Mouse (Mus musculus): Measurements from ENCODE around the gene Actl6b.

Gene Actl6b

DNA sequence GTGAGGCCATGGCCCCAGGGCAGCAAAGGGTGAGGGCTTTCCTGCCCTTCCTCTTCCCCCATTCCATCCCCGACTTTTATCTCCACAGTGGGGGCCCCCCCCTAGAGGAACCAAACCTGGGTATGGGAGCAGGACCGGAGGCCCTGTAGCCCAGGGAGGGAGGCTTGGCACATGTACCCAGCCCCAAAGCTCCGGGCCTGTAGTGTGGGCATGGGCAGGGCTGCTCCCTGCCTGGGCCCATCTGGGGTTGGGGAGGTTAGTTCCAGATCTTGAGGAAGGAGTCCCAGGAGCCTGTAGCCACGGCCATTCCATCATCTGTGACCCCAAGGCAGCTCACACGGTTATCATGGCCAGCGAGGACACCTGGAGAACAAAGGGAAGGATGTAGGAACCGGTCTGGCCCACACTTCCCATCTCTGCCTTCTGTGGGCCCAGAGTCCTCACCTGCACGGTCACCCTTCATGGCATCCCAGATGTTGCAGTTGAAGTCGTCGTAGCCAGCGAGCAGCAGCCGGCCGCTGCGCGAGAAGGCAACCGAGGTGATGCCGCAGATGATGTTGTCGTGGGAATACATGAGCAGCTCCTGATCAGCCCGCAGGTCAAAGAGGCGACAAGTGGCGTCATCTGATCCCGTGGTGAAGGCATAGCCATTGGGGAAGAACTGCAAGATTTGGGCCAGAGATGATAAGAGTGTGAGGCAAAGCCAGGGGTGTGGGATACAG lies 24.9 kb upstream of the Actl6b start:
- no peak for DNase-seq (ENCODE audit: low read depth, low spot score)

DNA sequence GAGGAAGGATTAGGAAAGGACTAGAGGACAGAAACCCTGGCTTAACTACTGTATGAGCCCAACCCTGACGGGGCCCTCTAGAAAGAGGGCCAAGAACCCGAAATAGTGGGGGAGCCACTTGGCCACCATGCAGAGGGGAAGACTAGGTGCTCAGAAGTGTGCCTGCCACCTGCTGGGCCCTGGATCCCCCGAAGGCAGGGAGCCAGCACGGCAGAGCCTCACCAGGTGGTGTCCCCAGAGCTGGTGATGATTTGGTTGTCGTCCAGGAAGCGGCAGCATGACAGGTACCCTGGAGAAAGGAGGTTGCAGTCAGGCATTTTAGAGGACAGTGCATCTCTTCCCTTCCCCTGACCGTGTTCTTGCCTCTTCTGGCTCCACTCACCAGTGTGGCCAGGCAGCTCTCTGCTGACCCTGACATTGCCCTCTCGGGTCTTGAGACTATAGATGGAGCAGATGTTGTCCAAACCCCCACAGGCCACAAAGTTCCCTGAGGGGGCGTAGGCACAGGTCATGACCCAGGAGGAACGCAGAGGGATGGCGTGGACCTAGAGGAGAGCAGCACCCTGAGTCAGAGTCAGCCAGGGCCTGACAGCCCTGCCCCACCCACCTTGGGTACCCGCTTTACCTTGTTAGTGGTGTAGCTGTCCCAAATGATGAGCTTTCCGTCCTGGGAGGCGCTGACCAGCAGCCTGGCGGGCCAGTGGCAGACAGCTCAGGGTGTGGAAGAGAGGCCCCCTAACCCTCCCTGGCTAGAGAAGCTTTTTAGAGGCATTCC lies 23.9 kb upstream of the Actl6b start:
- DNase-seq (ENCODE audit: low read depth, low spot score): no peak

DNA sequence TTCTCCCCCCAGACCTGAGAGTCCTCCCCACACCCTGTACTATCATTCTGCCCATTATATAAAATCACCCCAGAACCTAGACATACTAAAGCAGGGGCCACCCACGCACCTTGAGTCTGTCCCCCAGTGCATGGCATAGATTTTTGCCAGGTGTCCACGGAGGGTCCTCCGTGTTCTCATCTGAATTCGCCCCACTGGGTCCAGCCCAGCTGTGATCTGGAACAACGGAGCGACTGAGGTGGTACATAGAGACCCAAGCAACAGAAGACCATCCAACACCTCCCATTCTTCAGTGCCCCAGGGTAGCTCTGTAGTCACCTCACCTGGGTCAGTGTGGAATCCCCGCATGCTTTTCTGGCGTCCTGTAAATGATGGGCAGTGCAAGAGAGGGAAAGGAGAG lies 23.2 kb upstream of the Actl6b start:
- DNase-seq (ENCODE audit: low read depth, low spot score): no peak

DNA sequence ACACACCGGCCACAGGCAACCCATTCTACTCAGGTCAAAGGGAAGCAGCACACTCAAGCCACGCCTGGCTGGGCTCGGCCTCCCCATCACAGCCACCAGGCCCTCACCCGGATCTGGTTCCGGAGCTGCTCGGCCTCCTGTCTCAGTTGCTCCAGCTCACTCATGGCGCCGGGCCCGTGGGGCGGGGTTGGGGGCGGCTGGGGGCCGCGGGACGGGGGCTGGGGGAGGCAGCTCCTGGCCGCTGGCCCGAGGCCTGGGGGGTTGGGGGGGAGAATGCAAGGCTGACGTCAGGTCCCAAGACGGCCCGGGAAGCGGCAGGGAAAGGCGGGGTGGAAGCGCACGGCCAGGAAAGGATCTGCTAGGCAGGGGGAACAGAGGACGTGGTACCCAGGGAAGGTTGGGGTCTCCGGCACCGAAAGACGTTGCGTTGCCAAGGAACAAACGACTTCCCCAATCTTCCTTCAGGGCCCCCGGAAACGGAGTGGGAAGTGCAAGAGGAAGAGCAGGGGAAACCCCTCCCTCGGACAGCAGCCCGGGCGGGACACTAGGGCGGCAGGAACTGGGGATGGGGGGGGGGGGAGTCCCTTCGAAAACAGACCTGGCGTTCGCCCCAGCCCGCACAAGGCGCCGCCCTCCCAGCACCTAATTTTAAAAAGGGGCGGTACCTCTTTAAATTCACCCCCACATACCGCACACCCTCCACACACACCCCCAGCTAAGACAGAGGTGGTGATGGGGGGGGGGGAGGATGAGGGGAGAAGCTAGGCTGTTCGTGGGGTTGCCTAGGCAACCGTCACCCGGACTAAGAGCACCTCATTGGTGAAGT lies 22.5 kb upstream of the Actl6b start:
- DNase-seq (ENCODE audit: low read depth, low spot score): peak; percentile 89

DNA sequence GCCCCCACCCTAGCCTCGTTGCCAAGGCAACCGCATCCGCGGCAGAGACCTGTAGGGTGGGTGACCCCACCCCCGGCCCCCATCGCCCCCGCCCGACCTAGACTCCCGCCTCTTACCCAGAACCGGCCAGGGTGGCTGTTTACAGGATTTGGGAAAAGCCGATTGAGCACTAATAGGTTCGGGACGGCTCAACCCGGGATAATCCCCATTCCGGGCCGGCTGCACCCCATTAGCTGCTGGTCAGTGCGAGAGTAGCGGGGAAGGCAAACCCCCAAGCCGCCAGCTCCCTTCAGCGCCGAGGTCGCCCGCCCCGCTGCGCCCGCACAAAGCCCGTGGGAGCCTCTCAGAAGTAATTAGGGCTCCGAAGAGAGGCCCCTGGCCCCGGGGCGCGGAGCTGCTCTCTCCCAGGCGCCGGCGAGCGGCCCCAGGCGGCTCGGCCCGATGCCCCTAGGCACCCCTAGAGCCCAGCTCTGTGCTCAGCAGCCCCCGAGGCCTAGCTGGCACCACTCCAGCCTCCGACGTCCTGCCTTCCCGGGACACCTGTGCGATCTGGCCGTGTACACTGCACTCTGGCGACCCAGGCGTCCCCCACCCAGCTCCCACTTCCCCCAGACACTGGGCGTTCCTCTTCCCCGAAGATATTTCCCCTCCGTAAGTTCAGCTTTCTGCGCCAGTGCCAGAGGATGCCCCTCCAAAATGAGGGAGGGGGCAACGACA lies 21.7 kb upstream of the Actl6b start:
- DNase-seq (ENCODE audit: low read depth, low spot score): no peak

DNA sequence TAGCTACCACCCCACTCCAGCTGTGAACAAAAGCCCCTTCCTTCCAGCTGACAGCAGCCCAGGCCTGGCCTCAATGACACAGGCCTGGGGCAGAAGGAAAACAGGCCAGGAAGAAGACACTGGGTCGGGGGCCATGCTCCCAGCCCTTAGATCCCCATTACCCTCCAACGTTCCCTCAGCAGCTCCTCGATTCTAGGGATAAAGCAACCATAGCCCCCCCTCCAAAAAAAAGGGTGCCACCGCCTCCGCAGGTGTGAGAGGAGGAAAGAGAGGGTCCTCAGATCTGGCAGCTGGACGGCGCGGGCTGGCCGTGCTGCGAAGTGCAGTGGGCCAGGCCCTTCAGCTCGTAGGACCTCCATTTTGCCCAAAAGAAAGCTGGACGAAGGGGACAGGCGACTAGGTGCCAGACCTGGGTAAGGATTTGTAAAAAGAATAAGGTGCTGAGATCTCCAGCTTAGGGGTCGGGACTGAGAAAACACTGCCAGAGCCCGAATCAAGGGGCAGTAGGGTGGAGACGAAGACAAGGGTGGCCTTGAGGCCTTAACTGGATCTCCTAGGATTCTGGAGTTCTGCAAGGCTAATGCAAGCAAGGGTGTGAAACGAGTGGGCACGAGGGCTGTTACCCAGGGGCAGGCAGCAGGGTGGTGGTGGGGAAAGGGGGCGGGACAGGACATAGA lies 21.0 kb upstream of the Actl6b start:
- no peak for DNase-seq (ENCODE audit: low read depth, low spot score)

DNA sequence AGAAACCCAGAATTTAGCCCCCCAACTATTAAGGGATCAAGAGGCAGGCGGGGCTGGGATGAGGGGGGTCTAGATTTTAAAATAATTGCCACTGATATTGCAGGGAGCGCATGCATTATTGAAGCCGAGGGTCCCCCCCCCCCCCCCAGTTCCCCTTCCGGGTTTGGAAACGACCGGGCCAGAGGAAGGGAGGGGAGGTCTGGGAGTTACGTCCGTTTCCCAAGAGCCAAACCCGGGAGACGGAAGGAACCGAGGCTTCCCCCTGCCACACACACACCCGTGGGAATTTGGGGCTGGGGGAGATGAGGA lies 20.6 kb upstream of the Actl6b start:
- DNase-seq (ENCODE audit: low read depth, low spot score): no peak

DNA sequence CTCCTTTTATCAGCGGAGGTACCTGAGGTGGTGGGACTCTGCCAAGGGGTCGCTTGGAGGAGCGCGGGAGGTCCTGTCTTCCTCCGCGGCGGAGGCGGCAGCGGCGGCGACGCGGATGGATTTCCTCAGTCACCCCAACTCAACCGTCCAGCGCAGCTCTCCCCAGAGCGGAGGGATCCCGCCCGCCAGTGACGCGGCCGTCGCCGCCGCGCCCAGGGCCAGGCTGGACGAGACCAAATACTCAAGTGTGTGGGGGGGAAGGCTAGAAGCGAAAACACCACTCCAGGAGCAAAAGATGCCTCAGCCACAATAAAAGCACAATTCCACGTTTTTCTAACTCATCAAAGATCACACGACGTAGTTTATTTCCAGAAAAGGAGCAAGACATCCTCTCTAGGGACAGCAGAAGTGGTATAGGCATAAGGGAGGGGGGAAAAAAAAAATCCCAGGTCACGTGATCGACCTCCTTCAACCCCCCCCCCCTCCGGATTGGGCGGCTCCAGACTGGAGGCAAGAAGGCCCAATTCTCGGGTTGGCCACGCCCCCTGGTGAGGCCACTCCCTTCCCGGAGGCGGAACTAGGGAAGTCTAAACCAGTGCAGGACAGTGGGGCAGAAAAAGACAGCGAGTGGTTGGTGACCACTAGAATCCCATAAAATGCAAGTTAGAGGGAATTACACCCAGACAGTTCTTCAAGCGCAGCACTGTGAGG lies 20.0 kb upstream of the Actl6b start, which contains the start of the genes Epo and Gnb2:
TSS of gene Epo (minus strand) at position 126 of the 711 bp plus-strand sequence.
TSS of gene Gnb2 (minus strand) at position 394 of the 711 bp plus-strand sequence.
- peak; percentile 99 for DNase-seq (ENCODE audit: low read depth, low spot score)

DNA sequence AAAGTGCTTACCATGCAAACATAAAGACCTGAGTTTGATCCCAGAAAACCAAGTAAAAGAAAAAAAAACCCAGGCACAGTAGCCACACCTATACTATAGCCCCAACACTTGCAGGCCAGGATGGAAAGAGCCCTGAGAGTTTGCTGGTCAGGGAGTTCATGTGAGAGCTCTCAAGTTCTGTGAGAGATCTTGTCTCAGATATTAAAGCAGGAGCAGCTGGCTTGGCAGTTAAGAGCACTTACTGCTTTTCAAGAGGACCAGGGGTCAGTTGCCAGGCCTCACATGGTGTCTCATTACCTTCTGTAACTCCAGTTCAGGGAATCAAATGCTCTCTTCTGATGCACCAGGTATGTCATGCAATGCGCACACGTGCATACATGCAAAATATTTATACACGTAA lies 18.6 kb upstream of the Actl6b start:
- no peak for DNase-seq (ENCODE audit: low read depth, low spot score)

DNA sequence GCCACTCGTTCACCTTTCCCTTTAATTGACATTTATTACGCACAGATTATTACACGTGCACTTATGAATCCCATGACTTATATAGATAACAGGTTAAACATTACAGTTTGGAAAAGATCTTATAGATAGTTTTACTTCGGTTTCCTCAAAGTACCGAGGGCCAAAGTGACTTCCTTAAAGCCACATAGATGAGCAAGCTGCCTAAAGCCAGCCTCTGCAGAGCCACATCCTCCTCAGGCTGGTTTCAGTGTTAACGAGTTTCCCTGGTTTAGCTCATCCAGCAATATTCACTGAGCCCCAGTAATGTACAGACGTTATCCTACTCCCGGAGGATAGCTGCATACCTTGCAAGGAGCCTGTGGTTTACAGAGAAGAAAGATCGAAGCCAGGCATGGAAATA lies 18.0 kb upstream of the Actl6b start:
- no peak for DNase-seq (ENCODE audit: low read depth, low spot score)

DNA sequence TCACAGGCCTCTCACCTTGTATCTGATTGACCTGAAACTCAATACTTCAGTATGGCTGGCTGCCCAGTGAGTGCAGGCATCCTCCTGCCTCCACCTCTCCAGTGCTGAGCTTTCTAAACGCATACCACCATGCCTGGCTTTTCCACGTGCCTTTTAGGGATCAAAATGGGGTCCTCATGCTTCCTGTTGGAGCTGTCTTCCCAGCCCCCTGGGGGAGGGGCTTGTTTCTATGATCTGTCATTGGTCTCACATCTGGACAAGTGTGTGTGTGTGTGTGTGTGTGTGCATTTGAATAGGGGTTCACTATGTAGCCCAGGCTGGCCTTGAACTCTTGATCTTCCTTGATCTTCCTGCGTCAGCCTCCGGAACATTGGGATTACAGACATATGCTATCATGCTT lies 15.9 kb upstream of the Actl6b start:
- no peak for DNase-seq (ENCODE audit: low read depth, low spot score)

DNA sequence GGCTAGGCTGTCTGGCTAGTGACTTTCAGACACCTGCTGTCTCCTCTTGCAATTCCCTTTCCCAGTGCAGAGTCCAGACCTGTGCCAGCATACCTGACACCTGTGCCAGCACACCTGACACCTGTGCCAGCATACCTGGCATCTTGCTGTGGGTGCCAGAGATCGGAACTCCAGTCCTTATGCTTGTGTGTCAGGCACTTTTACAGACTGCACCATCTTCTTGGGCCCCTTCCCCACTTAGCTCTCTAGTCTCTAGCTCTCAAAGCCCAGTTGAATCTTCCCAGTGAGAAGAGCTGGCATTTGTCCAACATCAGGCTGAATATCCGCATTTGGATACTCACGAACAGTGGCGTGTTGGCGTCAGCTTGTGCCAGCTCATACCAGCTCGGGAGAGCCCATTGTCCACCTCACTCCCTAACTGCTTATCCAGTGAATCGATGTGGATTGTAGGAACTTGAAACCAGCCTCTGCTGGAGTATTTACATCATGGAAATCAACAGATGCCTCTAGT lies 14.0 kb upstream of the Actl6b start:
- DNase-seq (ENCODE audit: low read depth, low spot score): no peak

DNA sequence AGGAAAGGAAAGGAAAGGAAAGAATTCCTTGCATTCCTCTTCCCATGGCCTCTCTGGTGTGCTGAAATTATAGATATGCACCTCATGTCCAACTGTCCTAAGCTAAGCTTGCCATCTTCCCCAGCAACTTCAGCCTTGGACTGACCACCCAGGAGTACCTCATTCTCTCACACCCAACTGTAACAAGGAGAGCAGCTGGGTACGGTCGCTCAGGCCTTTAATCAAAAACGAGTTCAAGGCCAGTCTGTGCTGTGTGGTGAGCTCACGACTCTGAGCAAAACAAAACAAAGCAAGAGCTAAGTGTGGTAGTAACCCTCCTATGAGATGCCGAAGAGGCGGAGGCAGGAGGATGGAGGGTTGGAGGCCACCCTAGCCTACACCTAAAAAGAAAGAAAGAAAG lies 12.3 kb upstream of the Actl6b start:
- DNase-seq (ENCODE audit: low read depth, low spot score): no peak

DNA sequence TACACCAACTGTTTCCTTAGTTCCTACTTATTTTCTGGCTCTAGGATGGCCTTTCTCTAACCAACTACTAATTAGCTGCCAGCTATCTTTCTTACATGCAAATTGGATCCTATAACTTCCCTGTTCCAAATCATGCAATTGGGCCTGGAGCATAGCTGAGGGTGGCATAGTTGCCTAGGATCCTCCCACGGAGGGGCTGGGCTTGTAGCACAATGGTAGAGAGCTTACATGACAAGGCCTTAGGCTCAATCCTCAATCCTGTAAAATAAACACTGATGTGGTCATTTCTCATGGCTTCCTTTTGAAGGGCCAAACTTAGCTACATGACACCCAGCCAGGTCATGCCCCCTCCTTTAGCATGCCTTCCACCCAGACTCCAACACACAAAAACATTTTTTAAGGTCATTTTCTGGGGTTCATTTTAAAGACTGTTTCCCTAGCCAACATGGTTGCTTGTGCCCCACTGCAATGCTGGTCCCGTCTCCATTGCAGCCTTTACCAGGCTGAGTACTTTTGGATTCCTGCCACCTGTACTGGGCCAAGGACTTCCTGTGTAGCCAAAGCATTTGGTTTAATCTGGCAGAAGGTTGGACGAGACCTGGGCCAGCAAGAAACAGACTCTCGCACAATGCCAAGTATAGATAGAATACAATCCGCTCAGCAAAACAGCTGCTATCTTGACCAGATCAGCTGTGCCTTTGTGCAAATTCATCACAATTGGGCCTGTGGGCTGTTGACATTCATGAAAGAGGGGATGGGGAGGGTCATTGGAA lies 11.4 kb upstream of the Actl6b start:
- no peak for DNase-seq (ENCODE audit: low read depth, low spot score)

DNA sequence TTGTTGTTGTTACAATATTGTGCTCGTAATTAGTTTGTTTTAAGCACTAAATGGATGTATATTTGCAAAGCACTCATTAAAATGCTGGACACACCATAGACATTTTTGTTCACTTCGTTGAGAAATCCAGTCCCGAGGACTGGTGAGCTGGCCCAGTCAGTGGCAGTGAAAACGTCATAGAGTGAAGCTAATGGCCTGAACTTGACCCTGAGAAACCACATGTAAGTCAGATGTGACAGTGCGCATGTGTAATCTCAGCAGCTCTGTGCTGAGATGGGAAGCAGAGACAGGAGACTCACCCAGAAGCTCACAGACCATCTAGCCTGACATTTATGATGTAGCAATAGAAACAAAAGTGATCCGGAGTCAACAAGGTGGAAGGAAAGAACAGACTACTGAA lies 8.4 kb upstream of the Actl6b start:
- DNase-seq (ENCODE audit: low read depth, low spot score): no peak

DNA sequence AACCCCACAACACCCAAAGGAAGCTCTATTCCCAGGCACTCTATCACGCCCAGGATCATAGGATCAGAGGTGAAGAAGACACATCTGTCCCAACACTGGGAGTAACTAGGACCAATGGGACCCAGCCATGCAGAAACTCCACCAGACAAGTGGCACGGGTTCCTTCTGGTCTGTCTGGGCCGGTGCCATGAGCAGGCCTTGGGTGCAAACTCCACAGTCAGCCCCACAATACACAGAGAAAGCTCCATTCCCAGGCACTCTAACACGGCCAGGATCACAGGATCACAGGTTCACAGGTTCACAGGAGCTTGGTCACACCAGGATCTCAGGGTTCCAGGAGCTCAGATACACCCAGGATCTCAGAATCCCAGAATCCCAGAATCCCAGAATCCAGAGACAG lies 7.7 kb upstream of the Actl6b start:
- no peak for DNase-seq (ENCODE audit: low read depth, low spot score)

DNA sequence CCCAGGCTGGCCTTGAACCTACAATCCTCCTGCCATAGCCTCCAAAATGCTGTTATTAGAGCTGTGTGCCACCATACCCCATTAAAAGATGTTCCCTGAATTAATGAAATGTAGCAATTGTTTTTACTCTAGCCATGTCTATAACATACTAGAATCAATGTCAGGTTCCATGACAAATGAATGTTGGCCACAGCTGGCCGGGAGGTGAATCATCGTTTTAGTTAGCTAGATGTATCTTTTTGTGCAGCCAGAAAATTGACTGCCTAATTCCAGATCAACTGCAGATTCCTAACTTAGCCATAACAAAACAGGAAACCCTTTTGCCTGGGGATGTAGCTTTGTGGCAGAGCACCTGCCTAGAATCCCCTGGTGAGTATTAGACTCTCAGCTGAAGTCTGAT lies 3.5 kb upstream of the Actl6b start:
- no peak for DNase-seq (ENCODE audit: low read depth, low spot score)

DNA sequence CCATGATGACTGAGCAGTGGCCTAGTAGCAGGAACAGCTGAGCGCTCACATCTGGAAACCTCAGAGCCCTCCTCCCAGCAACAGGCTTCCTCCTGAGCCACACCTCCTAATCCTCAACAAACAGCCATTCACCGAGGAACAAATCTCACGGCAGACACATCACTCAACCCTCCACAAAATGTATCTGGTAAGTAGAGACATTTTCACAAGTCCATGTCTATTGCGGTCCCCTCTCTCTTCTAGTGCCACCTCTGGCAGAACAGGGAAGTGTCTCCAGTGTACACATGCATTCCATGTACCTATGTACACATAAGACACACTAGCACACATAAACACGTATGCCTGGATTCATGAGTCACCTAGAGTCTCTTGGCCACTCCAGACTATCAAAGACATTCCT lies 2.2 kb upstream of the Actl6b start:
- no peak for DNase-seq (ENCODE audit: low read depth, low spot score)

DNA sequence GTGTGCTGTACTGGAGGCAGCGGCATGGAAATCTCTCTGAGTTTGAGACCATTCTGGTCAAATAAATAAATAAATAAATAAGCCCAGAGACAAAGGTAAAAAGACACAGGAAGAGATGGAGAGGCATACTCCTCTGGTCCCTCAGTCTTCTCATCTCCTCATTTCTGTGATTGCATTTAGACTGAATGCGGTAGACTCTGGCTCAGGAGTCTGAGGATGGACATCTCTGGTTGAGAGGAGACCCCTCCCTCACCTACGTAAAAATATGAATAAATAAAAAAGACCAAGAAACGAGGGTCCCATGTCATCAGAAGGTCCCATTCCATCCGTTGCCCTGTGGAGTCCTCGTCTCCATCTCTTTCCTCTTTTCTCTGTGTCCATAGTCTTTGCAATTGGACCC lies 317 bp upstream of the Actl6b start:
- DNase-seq (ENCODE audit: low read depth, low spot score): no peak

DNA sequence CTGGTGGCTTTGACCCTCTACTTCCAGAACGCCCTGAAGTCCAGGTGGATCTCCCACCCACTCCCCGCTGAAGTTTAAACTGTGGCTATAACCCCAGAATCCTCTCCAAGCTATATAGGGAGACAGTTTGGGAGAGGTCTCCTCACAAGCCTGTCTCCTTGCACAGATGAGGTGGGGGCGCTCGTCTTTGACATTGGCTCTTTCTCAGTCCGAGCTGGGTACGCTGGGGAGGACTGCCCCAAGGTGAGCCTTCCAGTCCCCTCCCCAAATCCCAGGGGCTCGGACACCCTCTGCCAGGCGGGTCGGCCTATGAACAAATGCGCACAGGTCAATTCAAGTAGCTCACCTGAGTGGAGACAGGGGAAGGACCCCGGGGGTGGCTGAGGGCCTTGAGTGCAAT lies 581 bp downstream of the Actl6b start:
- DNase-seq (ENCODE audit: low read depth, low spot score): no peak
